Mouse (Mus musculus) MEL (cell line): ENCODE results near the gene Elp5.

Experiments
- BHLHE40 ChIP-seq: IDR thresholded peaks from 2 replicates; pipeline ENCODE4 v1.6.1; 2012; ENCODE audit warnings: low read depth, mild to moderate bottlenecking, inconsistent platforms, low read length, improper control_type of control experiment, borderline replicate concordance
- CTCF ChIP-seq, 3 experiments: IDR thresholded peaks in 2 of 3; conservative IDR thresholded peaks in 1 of 3; 2 replicates each; pipeline ENCODE4 v1.5.1; 2011 to 2012; ENCODE audit warnings: low read length in 3 of 3, low read depth in 2 of 3, mild to moderate bottlenecking in 2 of 3, improper control_type of control experiment in 1 of 3, inconsistent platforms in 1 of 3, mixed read lengths in 1 of 3, moderate library complexity in 1 of 3; ENCODE audit not compliant: control insufficient read depth in 1 of 3, insufficient read depth in 1 of 3, poor library complexity in 1 of 3, severe bottlenecking in 1 of 3
- ETS1 ChIP-seq: IDR thresholded peaks from 2 replicates; pipeline ENCODE4 v1.6.1; 2012; ENCODE audit warnings: low read depth, mild to moderate bottlenecking, inconsistent platforms, low read length, improper control_type of control experiment, moderate library complexity
- GATA1 ChIP-seq: IDR thresholded peaks from 2 replicates; pipeline ENCODE4 v1.6.1; 2011; ENCODE audit warnings: low read depth, low read length, improper control_type of control experiment
- POLR2A ChIP-seq, 2 experiments: IDR thresholded peaks; 2 replicates each; pipeline ENCODE4 v1.6.1; 2011 to 2012; ENCODE audit warnings: low read length in 2 of 2, mild to moderate bottlenecking in 2 of 2, control low read depth in 1 of 2, improper control_type of control experiment in 1 of 2, low read depth in 1 of 2, moderate library complexity in 1 of 2; ENCODE audit not compliant: control insufficient read depth in 1 of 2, insufficient read depth in 1 of 2, poor library complexity in 1 of 2
- POLR2AphosphoS2 ChIP-seq: IDR thresholded peaks from 2 replicates; pipeline ENCODE4 v1.6.1; 2011; ENCODE audit warnings: low read length, improper control_type of control experiment
- RCOR1 ChIP-seq: IDR thresholded peaks from 2 replicates; pipeline ENCODE4 v1.6.1; 2012; ENCODE audit warnings: low read depth, mild to moderate bottlenecking, inconsistent platforms, low read length, improper control_type of control experiment
- TBP ChIP-seq: IDR thresholded peaks from 2 replicates; pipeline ENCODE4 v1.8.0; 2011; ENCODE audit warnings: low read depth, low read length, improper control_type of control experiment
- TCF12 ChIP-seq: IDR thresholded peaks from 2 replicates; pipeline ENCODE4 v1.6.1; 2014; ENCODE audit warnings: low read depth, mild to moderate bottlenecking, inconsistent platforms, low read length, improper control_type of control experiment, moderate library complexity

- TF ChIP-seq CTCF (IDR thresholded peaks at IDR 0.05 in 2 of 3, conservative IDR thresholded peaks at IDR 0.05 in 1 of 3; ENCODE audit: control insufficient read depth in 1 of 3, insufficient read depth in 1 of 3, low read depth in 2 of 3, low read length in 3 of 3, poor library complexity in 1 of 3, severe bottlenecking in 1 of 3): no peak
- TF ChIP-seq POLR2A (IDR thresholded peaks at IDR 0.05; ENCODE audit: control insufficient read depth in 1 of 2, insufficient read depth in 1 of 2, low read depth in 1 of 2, low read length in 2 of 2, poor library complexity in 1 of 2): no peak
- no peak for TF ChIP-seq RCOR1
- no peak for TF ChIP-seq BHLHE40
- no peak for TF ChIP-seq GATA1
- TF ChIP-seq TBP: no peak
- TF ChIP-seq TCF12: no peak
- TF ChIP-seq ETS1: no peak
- no peak for TF ChIP-seq POLR2AphosphoS2
Measured at GRCm38 (mm10) chr11:69999666-70000065, 17.3 kb upstream of the Elp5 start.
